In the genomic region with DNA sequence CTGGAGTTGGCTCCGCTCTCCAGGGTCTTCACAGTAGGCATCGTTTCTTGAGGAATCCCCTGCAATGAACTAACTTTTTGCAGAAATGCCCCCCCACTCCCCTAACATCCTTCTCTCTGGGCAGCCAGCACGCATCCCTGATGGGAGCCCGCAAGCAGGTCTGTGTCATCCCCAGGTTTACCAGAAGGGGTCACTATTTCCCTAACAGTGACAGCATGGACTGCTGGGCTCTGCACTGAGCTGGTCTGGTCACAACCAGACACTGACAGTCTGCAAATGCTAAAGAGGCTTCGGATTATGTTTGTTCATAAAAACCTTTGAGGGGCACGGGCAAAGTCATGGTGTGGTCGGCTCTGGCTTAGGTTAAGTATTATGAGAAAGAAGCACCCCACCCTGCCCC, we compare ENCODE assay signal across 8 mouse cellular contexts.
DNase-seq lines count a peak whose midpoint lies in the region; ATAC-seq lines count a peak whose summit lies in the region.

No protein-coding gene starts in this region.

- no peaks in the 10 kb centered on the region for H3K9me3 ChIP-seq in midbrain, embryonic 13.5 days

- no peak overlapping the region for H3K4me3 ChIP-seq in midbrain, embryonic 13.5 days (replicated peaks)

- intact Hi-C loops in left cerebral cortex, postnatal 36 days (cut with DNase I) = loop anchor here (2.0 to 10.0 kb wide), 3 partner anchors 121 to 423 kb away; no protein-coding TSS in a partner anchor

- DNase-seq in 3T3-L1 (ENCODE audit: low read depth, low spot score) = peak; percentile 92
- DNase-seq in adrenal gland, postnatal 10 days = peak; percentile 91
- DNase-seq in embryo, embryonic 9.5 days (ENCODE audit: extremely low spot score) = peak; percentile 84
- peak; percentile 67 to 81 for DNase-seq in gastrocnemius, postnatal 4 days (ENCODE audit: low spot score in 2 of 2)
- DNase-seq in kidney, adult 11 months = peak; percentile 56
- peak; percentile 76 to 85 for DNase-seq in left cerebral cortex, postnatal 36 days (ENCODE audit: low spot score in 2 of 2)
- peak; percentile 33 for DNase-seq in spleen, adult 12 weeks (ENCODE audit: low spot score)

- H3K4me1 ChIP-seq in midbrain, embryonic 13.5 days (replicated peaks) = no peaks in the 10 kb centered on the region

- ATAC-seq in midbrain, embryonic 13.5 days = peak; percentile 94

- 18% methylated on average over 7 of the region's 7 CpGs for WGBS in midbrain, embryonic 13.5 days

- no peak overlapping the region for H3K9ac ChIP-seq in midbrain, embryonic 13.5 days (replicated peaks)

- H3K4me2 ChIP-seq in midbrain, embryonic 13.5 days (replicated peaks) = no peak overlapping the region

- peaks cover 34% of the 10 kb centered on the region for H3K36me3 ChIP-seq in midbrain, embryonic 13.5 days

- no peak overlapping the region for H3K27ac ChIP-seq in midbrain, embryonic 13.5 days

- no peaks in the 10 kb centered on the region for H3K27me3 ChIP-seq in midbrain, embryonic 13.5 days

Comparison
In these comparisons a context has a peak if more than half of its experiments do, and no peak if none do; other contexts are left out.
1. DNase-seq: peak in every context shown above with its lines; median percentile 92 in 3T3-L1; 91 in adrenal gland, postnatal 10 days; 84 in embryo, embryonic 9.5 days; 80 in left cerebral cortex, postnatal 36 days; 74 in gastrocnemius, postnatal 4 days; 56 in kidney, adult 11 months; 33 in spleen, adult 12 weeks.